11 mouse cellular contexts compared by ENCODE assay signal in genomic region chrX:99067671-99068151, GRCm38 (mm10).
"Had no signal": no experiment of that assay in that cellular context is flagged by ENCODE, and none has a peak within 500 bp of the region (broad histone marks: within the 10 kb centered on the region; RNA-seq: fewer than 3 reads in every experiment).

No protein-coding gene starts in this region.

- H3K9ac ChIP-seq: limb, embryonic 15.5 days; liver, embryonic 12.5 days; midbrain, embryonic 13.5 days had no signal

- ATAC-seq: intestine, embryonic 16.5 days; liver, embryonic 12.5 days; midbrain, embryonic 13.5 days had no signal

- DNase-seq: kidney, adult 2 months; kidney, postnatal 36 days; layer of hippocampus, adult 9-11 months; layer of hippocampus, postnatal 36 days; right cerebral cortex, postnatal 14 days; thymus, adult 18-20 months; thymus, postnatal 14 days had no signal

- H3K36me3 ChIP-seq: limb, embryonic 15.5 days; liver, embryonic 12.5 days; midbrain, embryonic 13.5 days had no signal

- H3K9me3 ChIP-seq: limb, embryonic 15.5 days; liver, embryonic 12.5 days; midbrain, embryonic 13.5 days had no signal

- H3K27ac ChIP-seq: limb, embryonic 15.5 days; liver, embryonic 12.5 days; midbrain, embryonic 13.5 days had no signal

- H3K4me3 ChIP-seq: limb, embryonic 15.5 days; liver, embryonic 12.5 days; midbrain, embryonic 13.5 days had no signal

- H3K4me2 ChIP-seq: limb, embryonic 15.5 days; liver, embryonic 12.5 days; midbrain, embryonic 13.5 days had no signal

- H3K4me1 ChIP-seq: limb, embryonic 15.5 days; liver, embryonic 12.5 days; midbrain, embryonic 13.5 days had no signal
